Mouse (Mus musculus): Measurements from ENCODE around the gene Plxnb3.

Gene Plxnb3

DNA sequence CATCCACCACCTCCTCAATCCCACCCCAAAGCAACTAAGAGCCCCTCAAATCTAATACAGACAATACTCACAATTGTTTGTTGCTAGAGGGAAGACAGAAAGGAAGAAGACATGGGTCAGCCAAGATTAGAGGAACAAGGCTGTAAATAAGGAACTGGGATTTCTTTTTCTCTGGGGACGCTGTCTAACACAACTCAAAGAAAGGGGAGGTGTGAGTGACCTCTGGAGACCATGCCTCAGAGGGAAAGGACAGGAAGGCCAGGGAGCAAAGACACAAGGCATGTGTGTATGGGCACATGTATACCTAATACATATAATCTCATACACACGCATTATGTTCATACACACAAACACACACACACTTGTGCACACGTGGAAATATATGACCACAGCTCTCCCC, 25.3 kb downstream of the Plxnb3 start:
- in situ Hi-C loops (cut with MseI, MboI) = no loop called here

DNA sequence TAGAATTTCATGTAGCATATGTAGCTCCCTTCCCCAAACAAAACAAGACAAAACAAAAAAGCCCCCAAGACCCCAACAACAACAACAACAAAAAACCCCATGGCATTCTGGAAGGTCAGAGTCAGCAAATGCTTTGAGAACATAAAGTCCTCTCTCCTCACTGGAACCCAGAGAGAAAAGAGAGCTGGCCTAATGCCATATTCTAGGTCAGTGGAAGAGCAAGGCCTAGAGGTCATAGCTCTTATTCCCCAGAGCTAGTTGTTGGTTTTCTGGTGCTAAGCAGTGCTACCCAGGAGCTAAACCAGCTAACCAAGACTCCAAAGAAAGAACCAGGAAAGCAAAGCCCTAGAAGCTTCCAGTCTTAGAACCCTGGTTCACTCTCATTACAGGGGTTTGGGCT, 28.8 kb downstream of the Plxnb3 start:
- in situ Hi-C loops (cut with MseI, MboI) = no loop called here

DNA sequence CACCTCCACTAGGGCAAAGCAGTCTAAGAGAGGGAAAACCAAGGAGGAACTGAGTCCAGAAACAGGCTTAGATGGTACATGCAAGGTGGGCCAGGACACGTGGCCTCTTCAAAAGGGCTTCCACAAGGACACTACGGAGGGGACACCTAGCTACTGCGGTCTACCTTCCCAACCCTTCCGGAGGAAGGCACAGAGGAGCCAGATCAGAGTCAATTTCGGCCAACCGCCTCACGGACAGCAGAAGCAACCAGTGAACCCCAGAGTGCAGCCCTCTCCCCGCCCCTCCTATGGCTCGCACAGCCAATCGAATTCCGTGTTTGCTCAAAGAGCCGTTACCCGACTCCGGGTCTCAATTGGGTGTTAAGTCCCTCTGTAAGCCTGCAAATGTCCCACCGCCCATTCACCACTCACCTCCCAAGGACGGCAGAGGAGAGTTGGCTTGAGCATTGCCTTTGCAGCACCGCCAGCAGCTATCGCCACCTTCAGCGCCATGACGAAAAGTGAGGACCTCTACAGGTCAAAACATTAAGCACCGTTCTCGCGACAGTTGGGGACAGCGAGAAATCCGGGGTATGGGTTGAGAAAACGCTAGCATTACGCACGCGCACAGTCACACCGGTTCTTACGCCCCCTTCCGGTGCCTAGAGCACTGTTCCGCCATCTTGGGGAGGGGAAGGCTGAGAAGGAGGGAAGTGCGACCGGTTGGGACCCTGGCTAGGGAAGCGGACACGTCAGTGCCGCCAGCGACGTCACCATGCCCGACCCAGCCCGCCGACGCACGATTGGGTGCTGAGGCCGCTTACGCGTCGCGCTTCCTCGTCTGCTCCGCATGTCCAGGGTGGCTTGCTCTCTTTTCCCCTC, 29.7 kb downstream of the Plxnb3 start, which contains the start of the genes Idh3g and Ssr4:
Gene Idh3g (minus strand): TSS at position 534 of the 861 bp plus-strand sequence.
Gene Ssr4 (plus strand): TSS at position 665 of the 861 bp plus-strand sequence.
- in situ Hi-C loops (cut with MseI, MboI) = no loop called here

DNA sequence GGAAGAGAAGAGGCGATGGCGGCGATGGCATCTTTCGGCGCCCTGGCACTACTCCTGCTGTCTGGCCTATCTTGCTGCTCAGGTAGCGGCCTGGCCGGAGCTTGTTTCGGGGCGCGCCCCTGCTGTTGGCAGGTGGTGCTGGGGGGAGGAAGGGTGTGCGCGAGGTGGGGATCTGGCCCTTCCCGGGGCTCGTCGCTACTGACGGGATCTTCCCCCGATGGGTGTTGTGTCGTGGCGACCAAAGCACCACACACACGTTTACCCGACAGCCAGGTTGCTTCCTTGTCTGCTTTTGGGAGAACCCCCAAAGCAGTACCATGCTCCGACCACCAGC, 30.3 kb downstream of the Plxnb3 start:
- in situ Hi-C loops (cut with MseI, MboI) = no loop called here

DNA sequence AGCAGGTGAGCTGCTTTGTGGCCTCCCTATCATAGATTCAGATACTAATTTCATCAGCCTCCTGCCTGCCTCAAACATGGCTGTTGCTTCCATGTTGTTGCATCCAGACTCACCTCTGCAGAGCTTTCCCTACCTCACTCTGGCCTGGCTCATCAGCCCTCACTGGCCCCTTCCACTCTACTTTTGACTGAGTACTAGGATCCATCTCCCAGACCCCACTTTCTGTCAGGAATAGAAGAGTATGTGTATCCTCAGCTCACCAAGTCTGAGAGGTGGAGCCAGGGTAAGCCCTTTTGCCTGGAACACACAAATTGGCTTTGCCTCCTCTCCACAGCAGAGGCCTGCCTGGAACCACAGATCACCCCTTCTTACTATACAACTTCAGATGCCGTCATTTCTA, 31.6 kb downstream of the Plxnb3 start:
- in situ Hi-C loops (cut with MseI, MboI) = no loop called here

GRCm38 (mm10) chrX:73793039-73793438, 36.1 kb downstream of the Plxnb3 start:
- in situ Hi-C loops (cut with MseI, MboI) = loop anchor here in 1 of 2 experiments (10.0 kb wide), 1 partner anchor 92 kb away; no protein-coding TSS in a partner anchor

- in situ Hi-C loops (cut with MseI, MboI) = loop anchor here in 1 of 2 experiments (10.0 kb wide), 1 partner anchor 91 kb away; no protein-coding TSS in a partner anchor
Observed at GRCm38 (mm10) chrX:73793505-73793904, 36.6 kb downstream of the Plxnb3 start.

- in situ Hi-C loops (cut with MseI, MboI) = loop anchor here in 1 of 2 experiments (10.0 kb wide), 1 partner anchor 87 kb away; no protein-coding TSS in a partner anchor
Observed at GRCm38 (mm10) chrX:73797511-73797910, 40.6 kb downstream of the Plxnb3 start.

- in situ Hi-C loops (cut with MseI, MboI) = loop anchor here in 1 of 2 experiments (10.0 kb wide), 1 partner anchor 86 kb away; no protein-coding TSS in a partner anchor
Observed at GRCm38 (mm10) chrX:73798502-73798901, 41.6 kb downstream of the Plxnb3 start.

DNA sequence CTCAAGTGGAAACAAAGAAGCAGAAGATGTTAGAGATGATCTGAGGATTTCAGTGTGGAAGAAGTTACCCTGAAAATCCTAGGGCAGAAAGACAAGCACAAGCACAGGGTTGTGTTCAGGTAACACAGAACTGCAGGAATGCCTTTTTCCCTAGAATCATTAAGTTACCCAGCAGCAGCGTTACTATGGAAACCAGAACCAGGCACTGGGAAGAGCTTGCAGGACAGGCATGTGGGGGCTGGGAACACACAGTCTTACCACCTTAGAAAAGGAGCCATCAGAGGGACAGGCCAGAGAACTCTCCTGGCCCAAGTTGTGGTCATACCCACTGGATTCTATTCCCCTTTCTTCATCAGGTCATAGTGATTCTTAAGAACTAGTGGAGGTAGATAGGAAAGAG, 48.9 kb downstream of the Plxnb3 start:
- in situ Hi-C loops (cut with MseI, MboI) = loop anchor here in 1 of 2 experiments (10.0 to 25.0 kb wide), 2 partner anchors 89 to 94 kb away; partner anchors contain the start of genes Abcd1, Avpr2, Bcap31 and L1cam

- in situ Hi-C loops (cut with MseI, MboI) = loop anchor here in 1 of 2 experiments (25.0 kb wide), 1 partner anchor 103 kb away; the partner anchor contains the start of genes Abcd1 and Bcap31
Observed at GRCm38 (mm10) chrX:73815072-73815471, 58.2 kb downstream of the Plxnb3 start.

- in situ Hi-C loops (cut with MseI, MboI) = loop anchor here in 1 of 2 experiments (25.0 kb wide), 1 partner anchor 104 kb away; the partner anchor contains the start of genes Abcd1 and Bcap31
Observed at GRCm38 (mm10) chrX:73816596-73817314, 59.9 kb downstream of the Plxnb3 start.

All from mouse trophoblast stem cell (cell line).